Mouse (Mus musculus) adrenal gland, postnatal 4 days (tissue): ENCODE measurements around the gene Ppp1r27. TPM values are rescaled to one million over a fixed set of nuclear protein-coding genes. Genes with fewer than 3 reads are reported as not detected.
"Not testable (repeated sequence)": the region's sequence is repeated elsewhere in the genome, so short reads cannot be mapped to it uniquely, and the experiment has no call there.

ENCODE experiments used
- DNase-seq, 2 experiments: peaks; one replicate each; pipeline ENCODE4 v3.0.0; 2021 to 2022; ENCODE audit warnings: low spot score in 2 of 2, mixed read lengths in 2 of 2
- total RNA-seq, 2 experiments: library from RNA; stranded (reverse); gene quantifications; 2 replicates each; pipeline ENCODE4 v1.2.3; 2021

The Ppp1r27 gene
- total RNA-seq, 2 experiments from 2014 or later = 1.3 to 5.6 TPM

GRCm38 (mm10) chr11:120518558-120518957 is 32.4 kb downstream of the Ppp1r27 start:
- DNase-seq = no peak

DNA sequence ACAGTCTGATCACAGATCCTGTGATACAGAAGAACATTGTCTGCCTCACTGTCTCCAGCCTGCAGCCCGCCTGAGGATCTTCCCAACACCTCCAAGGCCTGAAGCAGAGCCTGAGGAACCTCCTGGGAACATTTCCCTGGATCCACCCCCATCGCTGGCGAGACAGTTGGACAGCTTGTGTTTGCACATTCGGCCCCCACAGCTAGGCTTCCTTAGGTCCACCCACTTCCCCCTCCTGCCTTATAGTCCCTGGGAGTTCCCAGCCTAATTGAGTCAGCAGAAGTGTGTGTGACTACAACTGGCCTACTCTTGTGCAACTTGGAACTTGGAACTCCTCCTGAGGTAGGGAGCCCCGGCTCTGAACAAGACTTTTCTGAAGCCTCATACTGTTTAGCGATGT is 32.9 kb downstream of the Ppp1r27 start:
- no peak for DNase-seq

DNA sequence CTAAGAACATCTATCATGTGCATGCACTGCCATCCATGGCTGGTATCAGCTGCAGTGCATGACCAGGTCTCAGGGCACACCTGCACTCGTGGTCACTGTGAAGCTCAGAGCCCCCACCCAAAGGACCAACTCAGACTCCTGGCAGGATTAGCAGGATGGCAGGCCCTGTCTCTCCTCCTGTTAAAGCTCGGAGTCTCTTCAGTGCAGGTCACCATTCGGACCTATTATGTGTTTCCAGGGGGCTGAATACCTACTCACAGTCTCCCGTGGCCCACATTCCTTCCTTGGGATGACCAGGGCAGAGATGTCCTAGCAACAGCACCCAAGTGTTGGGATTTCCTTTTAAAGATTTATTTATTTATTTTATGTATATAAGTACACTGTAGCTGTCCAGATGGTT is 33.8 kb downstream of the Ppp1r27 start:
- DNase-seq = no peak

DNA sequence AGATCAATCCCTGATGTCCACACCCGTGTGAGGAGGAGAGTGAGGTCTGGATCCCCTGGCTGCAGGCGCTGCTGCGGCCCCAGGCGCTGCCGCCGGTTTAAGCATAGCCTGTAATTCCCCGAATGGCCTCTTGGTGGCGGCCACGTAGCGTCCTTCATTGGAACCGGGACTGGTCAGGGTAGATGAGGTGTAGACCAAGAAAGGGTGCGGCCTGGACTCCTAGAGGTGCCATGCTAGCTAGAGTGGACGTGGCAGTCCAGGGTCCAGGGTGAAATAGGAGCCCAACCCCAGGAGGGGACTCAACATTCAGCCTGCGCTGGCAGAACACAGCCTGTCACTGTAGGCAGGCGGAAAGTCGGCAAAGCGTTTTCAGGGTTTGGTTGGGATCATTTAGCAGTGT is 35.3 kb downstream of the Ppp1r27 start:
- DNase-seq = peak; percentile 80 to 86

DNA sequence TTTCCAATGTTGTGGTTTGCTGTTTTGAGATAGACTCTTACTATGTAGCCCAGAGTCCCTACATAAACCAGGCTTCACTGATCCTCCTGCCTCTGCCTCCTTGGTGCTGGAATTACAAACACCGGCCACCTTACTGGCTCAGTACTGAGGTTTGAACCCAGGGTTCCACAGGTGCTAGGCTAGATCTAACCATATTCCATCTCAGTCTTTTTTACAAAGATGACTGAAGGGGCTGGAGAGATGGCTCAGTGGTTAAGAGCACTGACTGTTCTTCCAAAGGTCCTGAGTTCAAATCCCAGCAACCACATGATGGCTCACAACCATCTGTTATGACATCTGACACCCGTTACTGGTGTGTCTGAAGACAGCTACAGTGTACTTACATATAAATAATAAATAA is 36.7 kb downstream of the Ppp1r27 start:
- not testable (repeated sequence) for DNase-seq

DNA sequence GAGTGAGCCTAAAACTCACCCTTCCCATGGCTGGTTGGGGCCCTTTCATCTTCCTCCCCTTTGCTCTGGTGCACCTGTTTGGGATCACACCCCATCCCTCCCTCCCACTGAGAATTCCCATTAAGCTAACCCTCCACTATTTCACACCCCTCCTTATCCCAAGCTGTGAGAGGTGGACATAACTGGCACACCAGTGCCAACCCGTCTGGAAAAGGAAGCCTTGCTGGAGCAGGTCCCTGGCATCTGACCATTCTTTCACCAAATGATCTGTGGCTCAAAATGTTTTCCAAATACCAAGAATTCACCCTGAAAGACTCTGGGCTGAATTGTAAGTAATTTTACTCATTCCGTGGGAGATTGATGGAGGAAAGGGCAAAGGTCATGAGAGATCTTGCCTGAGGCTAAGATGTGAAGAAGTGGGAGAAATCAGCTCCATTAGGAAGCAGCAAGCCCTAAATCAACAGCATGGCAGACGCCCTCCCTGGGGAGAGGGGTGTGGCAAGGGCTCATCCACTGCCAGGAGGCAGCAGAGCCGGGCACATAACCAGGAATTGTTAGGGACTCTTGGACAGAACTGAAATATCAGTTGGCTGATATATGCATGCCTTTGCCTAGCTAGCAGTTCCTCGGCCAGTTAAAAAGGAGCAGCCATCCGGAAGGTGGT is 38.0 kb downstream of the Ppp1r27 start:
- DNase-seq = no peak

- no peak for DNase-seq
Observed at GRCm38 (mm10) chr11:120510375-120511030, 40.4 kb downstream of the Ppp1r27 start.

DNA sequence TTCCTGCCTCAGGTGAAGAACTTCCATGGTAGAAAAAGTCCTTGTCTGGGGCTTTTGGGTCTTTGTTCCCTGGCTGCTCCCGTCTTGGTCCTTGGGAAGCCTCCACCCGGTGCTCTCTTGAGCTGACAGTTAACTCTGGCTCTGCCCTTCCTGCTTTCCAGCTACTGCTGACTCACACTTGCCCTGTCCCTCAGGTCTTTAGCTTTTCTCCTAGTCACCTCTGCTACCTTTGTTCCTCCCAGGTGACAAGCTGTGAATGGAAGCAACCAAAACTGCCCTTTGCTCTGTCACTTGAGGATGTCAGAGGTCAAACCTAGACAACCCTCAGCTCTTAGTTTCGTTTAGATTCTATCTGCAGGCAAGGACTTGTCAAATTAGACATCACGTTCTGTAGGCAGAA is 41.0 kb downstream of the Ppp1r27 start:
- no peak for DNase-seq

GRCm38 (mm10) chr11:120508290-120508870 is 42.6 kb downstream of the Ppp1r27 start:
- no peak for DNase-seq

DNA sequence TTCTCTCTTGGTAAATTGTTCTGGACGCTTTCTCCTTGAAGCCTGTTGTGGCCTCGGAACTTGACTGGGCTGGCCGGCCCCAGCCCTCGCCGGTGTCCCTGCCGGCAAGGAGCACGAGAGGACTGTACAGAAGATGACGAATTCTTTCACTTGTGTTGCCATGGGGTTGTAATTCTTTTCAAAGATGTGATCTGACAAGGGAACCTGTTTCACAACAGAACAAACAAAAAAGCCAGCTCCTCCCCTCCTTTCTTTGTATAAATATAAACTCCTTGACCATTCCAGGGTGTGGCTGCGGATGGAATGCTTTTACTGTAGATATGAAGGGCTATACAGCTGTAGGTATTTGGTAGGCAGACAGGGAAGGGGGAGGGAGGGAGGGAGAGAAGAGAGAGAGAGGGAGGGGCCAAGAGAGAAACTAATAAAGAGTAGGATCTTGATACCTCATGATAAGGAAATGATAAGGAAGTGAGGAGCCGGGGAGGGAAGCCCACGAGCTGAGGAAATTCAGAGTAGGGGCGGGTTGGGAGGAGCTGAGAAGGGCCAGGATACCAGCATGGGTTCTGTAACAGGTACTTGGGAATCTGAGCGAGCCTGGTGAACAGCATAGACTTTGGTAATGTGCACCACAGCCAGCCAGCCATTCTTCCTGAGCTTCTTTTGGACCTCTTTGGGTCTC is 43.2 kb downstream of the Ppp1r27 start:
- no peak for DNase-seq

DNA sequence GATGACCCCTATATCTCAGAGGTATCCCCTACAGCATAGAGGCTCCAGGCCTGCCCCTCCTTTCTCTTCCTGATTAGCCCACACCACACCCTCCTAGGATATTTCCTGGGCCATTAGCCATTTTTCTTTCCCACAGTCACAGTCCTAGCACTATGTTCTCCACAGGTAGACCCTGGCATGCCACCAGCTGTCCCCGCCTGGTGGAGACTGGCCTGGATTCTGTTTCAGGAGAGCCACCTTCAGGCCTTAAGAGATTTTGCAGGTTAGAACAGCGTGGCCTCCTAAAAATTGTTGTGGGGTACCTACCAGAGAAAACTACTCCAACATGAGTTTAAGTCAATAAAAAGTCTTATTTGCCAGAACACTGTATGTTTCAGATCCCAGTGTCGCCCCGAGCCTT is 44.0 kb downstream of the Ppp1r27 start:
- no peak for DNase-seq

- no peak for DNase-seq
Observed at GRCm38 (mm10) chr11:120505661-120506060, 45.3 kb downstream of the Ppp1r27 start.

GRCm38 (mm10) chr11:120501701-120502100 is 49.2 kb downstream of the Ppp1r27 start:
- no peak for DNase-seq

- no peak for DNase-seq
Observed at GRCm38 (mm10) chr11:120501018-120501417, 49.9 kb downstream of the Ppp1r27 start.

- no peak for DNase-seq
Observed at GRCm38 (mm10) chr11:120500357-120500756, 50.6 kb downstream of the Ppp1r27 start.

Other genes with a start within 250 kb of the Ppp1r27 start
- gene Actg1, start 202.6 kb downstream of the Ppp1r27 start, total RNA-seq = 1,000 to 10,000 TPM in 1 of 2 experiments, 100 to 1,000 TPM in 1; 949 to 1,134 TPM
- gene Fscn2, start 189.6 kb downstream of the Ppp1r27 start, total RNA-seq = under 1 TPM; 0.39 to 0.51 TPM
- gene Faap100, start 172.4 kb downstream of the Ppp1r27 start, total RNA-seq = 10 to 100 TPM; 34.5 to 35.6 TPM
- gene Nploc4, start 113.4 kb downstream of the Ppp1r27 start, total RNA-seq = 10 to 100 TPM; 76.3 to 77.5 TPM
- gene Tspan10, start 108.5 kb downstream of the Ppp1r27 start, total RNA-seq = 10 to 100 TPM in 1 of 2 experiments, 1 to 10 TPM in 1; 7.1 to 10.2 TPM
- under 1 TPM in 1 of 2 experiments, not detected in 1; 0.25 TPM for gene Pde6g, start 97.6 kb downstream of the Ppp1r27 start, total RNA-seq
- 10 to 100 TPM; 34.6 to 43.3 TPM for gene Oxld1, start 93.1 kb downstream of the Ppp1r27 start, total RNA-seq
- gene Ccdc137, start 93.0 kb downstream of the Ppp1r27 start, total RNA-seq = 10 to 100 TPM; 19.0 to 21.4 TPM
- 10 to 100 TPM; 24.4 to 26.8 TPM for gene Arl16, start 83.5 kb downstream of the Ppp1r27 start, total RNA-seq
- gene Mrpl12, start 66.5 kb downstream of the Ppp1r27 start, total RNA-seq = 100 to 1,000 TPM; 105 to 107 TPM
- gene Slc25a10, start 59.3 kb downstream of the Ppp1r27 start, total RNA-seq = 100 to 1,000 TPM; 102 to 103 TPM
- 1 to 10 TPM; 2.5 to 9.8 TPM for gene Gcgr, start 20.4 kb downstream of the Ppp1r27 start, total RNA-seq
- 10 to 100 TPM; 80.6 to 84.2 TPM for gene Mcrip1, start 1.4 kb downstream of the Ppp1r27 start, total RNA-seq
- 100 to 1,000 TPM; 531 to 539 TPM for gene P4hb, start 22.1 kb upstream of the Ppp1r27 start, total RNA-seq
- 100 to 1,000 TPM; 321 to 354 TPM for gene Arhgdia, start 30.5 kb upstream of the Ppp1r27 start, total RNA-seq
- gene Alyref, start 47.2 kb upstream of the Ppp1r27 start, total RNA-seq = 100 to 1,000 TPM; 136 to 169 TPM
- gene Anapc11, start 47.3 kb upstream of the Ppp1r27 start, total RNA-seq = 10 to 100 TPM; 87.4 to 90.7 TPM
- gene Npb, start 57.3 kb upstream of the Ppp1r27 start, total RNA-seq = 1 to 10 TPM; 2.4 to 5.4 TPM
- gene Pcyt2, start 66.8 kb upstream of the Ppp1r27 start, total RNA-seq = 100 to 1,000 TPM; 135 to 144 TPM
- gene Sirt7, start 74.1 kb upstream of the Ppp1r27 start, total RNA-seq = 10 to 100 TPM; 49.0 to 58.1 TPM
- gene Mafg, start 82.5 kb upstream of the Ppp1r27 start, total RNA-seq = 10 to 100 TPM; 51.4 to 56.0 TPM
- 1 to 10 TPM; 5.4 to 8.6 TPM for gene Pycr1, start 92.6 kb upstream of the Ppp1r27 start, total RNA-seq
- gene Myadml2, start 97.0 kb upstream of the Ppp1r27 start, total RNA-seq = 1 to 10 TPM; 1.4 to 3.8 TPM
- gene Notum, start 110.0 kb upstream of the Ppp1r27 start, total RNA-seq = 10 to 100 TPM in 1 of 2 experiments, 1 to 10 TPM in 1; 8.6 to 14.8 TPM
- 100 to 1,000 TPM; 108 to 110 TPM for gene Aspscr1, start 121.8 kb upstream of the Ppp1r27 start, total RNA-seq
- 10 to 100 TPM; 49.5 to 52.5 TPM for gene Cenpx, start 162.6 kb upstream of the Ppp1r27 start, total RNA-seq
- gene Lrrc45, start 162.8 kb upstream of the Ppp1r27 start, total RNA-seq = 10 to 100 TPM; 44.2 to 44.8 TPM
- 10 to 100 TPM; 12.7 to 17.4 TPM for gene Rac3, start 170.3 kb upstream of the Ppp1r27 start, total RNA-seq
- 10 to 100 TPM; 40.9 to 43.3 TPM for gene Dcxr, start 176.1 kb upstream of the Ppp1r27 start, total RNA-seq
- gene Cbr2, start 181.0 kb upstream of the Ppp1r27 start, total RNA-seq = 1 to 10 TPM; 7.4 to 7.8 TPM
- 10 to 100 TPM; 20.2 to 49.6 TPM for gene Hmga1b, start 211.7 kb upstream of the Ppp1r27 start, total RNA-seq
- 10 to 100 TPM; 18.9 to 22.7 TPM for gene Rfng, start 233.1 kb upstream of the Ppp1r27 start, total RNA-seq
- gene Gps1, start 233.1 kb upstream of the Ppp1r27 start, total RNA-seq = 100 to 1,000 TPM; 109 to 111 TPM
- gene Dus1l, start 245.3 kb upstream of the Ppp1r27 start, total RNA-seq = 10 to 100 TPM; 66.8 to 71.1 TPM